Mouse (Mus musculus) fat pad, adult 2 months (tissue): Measurements from ENCODE around the gene St6galnac5.

Source experiments
- DNase-seq: peaks from one replicate; pipeline ENCODE4 v3.0.0-alpha.2; 2011; ENCODE audit warnings: low read depth, low spot score; ENCODE audit errors: extremely low read depth

Gene St6galnac5

GRCm38 (mm10) chr3:152872054-152872453 lies 110.0 kb downstream of the St6galnac5 start:
- no peak for DNase-seq

GRCm38 (mm10) chr3:152867654-152868525 lies 114.2 kb downstream of the St6galnac5 start:
- no peak for DNase-seq

GRCm38 (mm10) chr3:152866035-152866965 lies 115.7 kb downstream of the St6galnac5 start:
- no peak for DNase-seq

GRCm38 (mm10) chr3:152861978-152862377 lies 120.1 kb downstream of the St6galnac5 start:
- DNase-seq: no peak

GRCm38 (mm10) chr3:152861450-152861849 lies 120.6 kb downstream of the St6galnac5 start:
- no peak for DNase-seq

GRCm38 (mm10) chr3:152856095-152856494 lies 126.0 kb downstream of the St6galnac5 start:
- DNase-seq: no peak

- no peak for DNase-seq
Measured at GRCm38 (mm10) chr3:152855006-152855614, 126.9 kb downstream of the St6galnac5 start.

GRCm38 (mm10) chr3:152843925-152844324 lies 138.1 kb downstream of the St6galnac5 start:
- no peak for DNase-seq

- no peak for DNase-seq
Measured at GRCm38 (mm10) chr3:152842648-152843047, 139.4 kb downstream of the St6galnac5 start.

GRCm38 (mm10) chr3:152841264-152841663 lies 140.8 kb downstream of the St6galnac5 start:
- no peak for DNase-seq

- DNase-seq: no peak
Measured at GRCm38 (mm10) chr3:152837938-152838337, 144.1 kb downstream of the St6galnac5 start.

GRCm38 (mm10) chr3:152837407-152837806 lies 144.6 kb downstream of the St6galnac5 start:
- no peak for DNase-seq

GRCm38 (mm10) chr3:152832436-152832835 lies 149.6 kb downstream of the St6galnac5 start:
- DNase-seq: no peak

- DNase-seq: no peak
Measured at GRCm38 (mm10) chr3:152831974-152832373, 150.1 kb downstream of the St6galnac5 start.

- no peak for DNase-seq
Measured at GRCm38 (mm10) chr3:152831377-152831776, 150.7 kb downstream of the St6galnac5 start.

- no peak for DNase-seq
Measured at GRCm38 (mm10) chr3:152821202-152821601, 160.8 kb downstream of the St6galnac5 start.

- DNase-seq: no peak
Measured at GRCm38 (mm10) chr3:152820406-152820805, 161.6 kb downstream of the St6galnac5 start.

- no peak for DNase-seq
Measured at GRCm38 (mm10) chr3:152815110-152815509, 166.9 kb downstream of the St6galnac5 start.

GRCm38 (mm10) chr3:152813905-152814304 lies 168.1 kb downstream of the St6galnac5 start:
- no peak for DNase-seq

GRCm38 (mm10) chr3:152799738-152800431 lies 182.2 kb downstream of the St6galnac5 start:
- DNase-seq: no peak

GRCm38 (mm10) chr3:152797354-152797753 lies 184.7 kb downstream of the St6galnac5 start:
- no peak for DNase-seq
